Mouse (Mus musculus) cerebellum, postnatal 25 days (tissue): ENCODE results near the gene Alk.

ENCODE experiments used
- DNase-seq, 2 experiments: peaks; one replicate each; pipeline ENCODE4 v3.0.0; 2021; ENCODE audit warnings: mixed read lengths in 2 of 2

Alk gene

GRCm38 (mm10) chr17:71955011-71955410 is 649.4 kb downstream of the Alk start:
- no peak for DNase-seq

GRCm38 (mm10) chr17:71954217-71954844 is 650.1 kb downstream of the Alk start:
- DNase-seq, result no peak

DNA sequence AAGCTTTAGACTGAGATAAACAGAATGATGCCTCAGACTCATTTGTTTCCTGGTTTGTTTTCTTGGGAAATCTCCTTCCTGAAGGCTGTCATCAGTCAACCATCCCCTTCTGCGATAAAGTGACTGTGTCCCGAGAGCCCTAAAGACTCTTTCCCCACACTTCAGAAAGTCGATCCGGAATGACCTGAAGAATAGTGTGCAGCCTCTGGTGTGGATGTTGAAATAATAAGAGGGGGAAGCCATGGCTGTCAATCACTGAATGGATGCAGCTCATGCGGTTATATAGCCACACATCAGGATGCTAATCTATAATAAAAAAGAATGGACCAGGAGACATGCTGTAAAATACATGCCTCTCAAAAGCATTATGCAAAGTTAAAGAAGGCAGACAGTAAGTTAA is 653.5 kb downstream of the Alk start:
- DNase-seq, result no peak

DNA sequence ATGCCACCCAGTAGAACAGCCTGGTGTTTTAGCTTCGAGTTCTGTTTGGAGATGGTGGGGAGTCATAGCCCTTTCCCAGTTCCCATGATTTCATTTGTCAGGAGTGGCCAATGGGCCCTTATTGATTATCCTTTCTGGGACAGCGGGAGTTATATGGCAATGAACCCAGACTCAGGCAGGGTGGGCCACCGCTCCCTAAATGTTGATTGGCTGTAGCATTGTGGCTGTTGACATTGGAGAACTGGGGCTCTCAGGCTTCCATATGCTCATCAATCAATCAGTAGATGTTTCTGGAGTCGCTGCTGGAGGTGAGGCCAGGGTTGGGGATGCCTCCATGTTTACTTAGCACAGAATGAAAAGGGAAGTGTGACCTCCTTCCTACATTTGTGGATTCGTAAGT is 655.7 kb downstream of the Alk start:
- no peak for DNase-seq

DNA sequence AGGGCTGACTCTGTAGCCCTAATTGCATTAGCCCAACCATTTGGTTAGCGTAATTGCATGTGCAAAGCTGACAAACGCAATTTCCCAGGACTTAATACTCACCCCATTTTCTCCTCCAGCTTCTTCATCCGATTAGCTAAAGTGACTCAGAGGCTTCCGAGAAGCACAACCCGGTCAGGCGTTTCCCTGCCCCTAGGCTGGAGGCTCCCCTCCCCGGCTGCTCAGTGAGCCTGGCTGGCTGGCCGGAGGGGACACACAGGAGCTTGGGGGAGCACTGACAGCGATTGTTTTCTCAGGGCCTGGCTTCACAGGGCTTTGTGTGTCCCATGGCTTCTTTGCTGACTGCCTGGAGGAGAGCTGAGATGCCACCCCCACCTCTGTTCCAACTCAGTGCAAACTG is 657.0 kb downstream of the Alk start:
- no peak for DNase-seq

DNA sequence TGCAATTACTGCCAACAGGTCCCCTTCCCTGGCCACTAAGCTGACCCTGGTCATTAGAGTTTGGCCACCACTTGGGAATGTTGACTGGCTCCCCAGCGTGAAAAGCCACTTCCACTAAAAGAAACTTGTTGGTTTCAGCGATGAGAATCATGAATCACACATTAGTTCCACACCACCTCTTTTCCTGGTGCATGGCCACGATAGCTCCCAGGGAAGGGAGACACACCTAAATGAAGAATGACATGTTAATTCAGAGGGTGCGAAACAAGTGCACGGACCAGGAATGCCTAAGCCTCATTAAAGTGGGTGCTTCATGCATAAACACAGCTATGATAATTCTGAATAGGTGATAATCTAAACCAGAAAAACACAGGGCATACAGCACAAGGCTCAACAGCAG is 660.4 kb downstream of the Alk start:
- no peak for DNase-seq

GRCm38 (mm10) chr17:71942052-71942451 is 662.4 kb downstream of the Alk start:
- DNase-seq, result peak in 1 of 2 experiments; percentile 15

DNA sequence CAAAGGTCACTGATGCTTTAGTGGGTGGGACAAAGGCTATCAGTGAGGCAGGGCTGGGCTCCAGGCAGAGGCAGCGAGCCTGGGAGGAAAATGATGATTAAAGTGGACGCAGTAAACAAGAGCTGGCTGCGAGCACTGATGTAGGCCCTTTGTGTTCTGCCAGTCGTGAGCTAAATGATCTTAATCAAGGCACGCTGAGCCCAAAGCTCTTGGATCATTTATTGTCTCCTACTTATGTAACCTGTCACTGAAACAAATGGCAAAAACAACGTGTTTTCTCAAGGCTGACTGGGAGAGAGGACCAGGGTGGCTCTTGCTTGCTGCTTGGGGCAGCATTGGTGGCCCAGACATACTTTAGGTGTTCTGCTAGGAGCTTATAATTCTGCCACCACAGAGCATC is 663.0 kb downstream of the Alk start:
- no peak for DNase-seq

DNA sequence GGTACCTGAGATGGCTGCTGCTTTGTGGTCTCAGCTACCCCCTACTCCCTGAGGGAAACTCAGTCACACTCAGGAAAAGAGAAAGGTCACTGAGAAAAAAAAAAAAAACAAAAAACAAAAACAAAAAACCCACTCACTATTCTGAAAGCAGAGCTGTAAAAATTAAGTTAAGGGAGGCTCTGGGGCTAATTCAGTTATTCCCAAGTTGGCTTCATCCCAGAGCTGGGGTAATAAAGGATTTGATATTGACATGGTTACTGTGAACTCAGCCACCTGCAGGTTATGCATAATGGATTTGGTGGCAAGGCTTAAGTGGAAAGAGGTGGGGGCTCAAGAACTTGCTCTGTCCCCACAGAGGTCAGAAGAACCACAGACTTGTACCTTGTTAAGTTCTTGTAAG is 667.7 kb downstream of the Alk start:
- no peak for DNase-seq

- no peak for DNase-seq
These were observed 668.6 kb downstream of the Alk start for GRCm38 (mm10) chr17:71935837-71936236.

DNA sequence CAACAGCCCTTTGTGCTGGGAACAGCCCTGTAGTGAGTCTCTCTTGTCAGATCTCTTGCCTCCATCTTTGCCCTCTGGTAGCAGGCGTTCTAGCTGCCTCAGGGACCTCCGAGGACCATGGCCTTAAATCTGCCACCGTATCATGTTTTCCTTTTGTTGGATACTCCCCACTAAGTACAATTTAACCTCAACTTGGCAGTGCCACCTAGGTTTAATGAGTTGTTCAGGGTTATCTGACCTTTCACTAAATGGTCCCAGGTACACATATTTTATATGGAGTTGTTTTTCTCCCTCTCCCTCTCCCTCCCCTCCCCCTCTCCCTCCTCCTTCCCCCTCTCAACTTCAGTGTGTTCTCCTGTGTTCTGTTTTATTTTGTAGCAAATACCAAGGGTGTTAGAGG is 669.1 kb downstream of the Alk start:
- no peak for DNase-seq

DNA sequence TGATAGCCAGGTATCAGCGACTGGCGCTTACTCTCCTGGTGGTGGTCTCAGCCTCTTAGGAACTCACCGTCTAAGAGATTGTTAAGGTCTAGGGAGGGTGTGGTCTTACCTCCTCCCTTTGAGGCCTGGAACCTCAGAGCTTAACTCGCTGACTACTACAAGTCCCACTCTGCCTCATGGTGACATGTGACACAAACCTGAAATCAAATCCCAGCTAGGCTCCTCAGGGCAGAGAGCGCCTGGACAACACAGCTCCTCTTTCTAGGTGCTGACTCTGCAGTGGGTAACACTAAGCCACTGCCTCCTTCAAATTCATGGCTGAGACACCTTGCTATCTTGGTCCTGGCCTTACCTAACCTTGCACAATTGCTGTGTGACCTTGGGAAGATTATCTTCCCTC is 689.5 kb downstream of the Alk start:
- DNase-seq, result no peak

DNA sequence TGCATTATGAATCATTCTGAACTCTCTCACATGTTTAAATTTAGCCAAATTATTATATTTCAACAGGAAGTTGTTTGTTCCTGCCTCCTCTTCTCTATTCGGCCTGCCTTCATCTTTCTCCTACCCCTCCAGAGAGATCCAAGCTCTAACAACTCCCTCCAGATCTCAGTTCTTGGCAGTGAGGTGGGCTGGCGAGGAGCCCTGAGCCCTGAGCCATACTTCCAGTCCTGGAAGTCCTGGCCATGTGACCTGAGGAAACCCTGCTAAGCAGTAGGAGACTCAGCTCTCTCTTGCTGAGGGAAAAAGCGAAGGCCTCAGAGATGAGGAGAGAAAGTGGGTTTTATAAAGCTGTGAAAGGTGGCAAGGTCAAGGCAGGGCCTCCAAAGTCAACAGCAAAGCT is 689.9 kb downstream of the Alk start:
- DNase-seq, result peak; percentile 60 to 74

- DNase-seq, result no peak
These were observed 691.2 kb downstream of the Alk start for GRCm38 (mm10) chr17:71913188-71913587.

DNA sequence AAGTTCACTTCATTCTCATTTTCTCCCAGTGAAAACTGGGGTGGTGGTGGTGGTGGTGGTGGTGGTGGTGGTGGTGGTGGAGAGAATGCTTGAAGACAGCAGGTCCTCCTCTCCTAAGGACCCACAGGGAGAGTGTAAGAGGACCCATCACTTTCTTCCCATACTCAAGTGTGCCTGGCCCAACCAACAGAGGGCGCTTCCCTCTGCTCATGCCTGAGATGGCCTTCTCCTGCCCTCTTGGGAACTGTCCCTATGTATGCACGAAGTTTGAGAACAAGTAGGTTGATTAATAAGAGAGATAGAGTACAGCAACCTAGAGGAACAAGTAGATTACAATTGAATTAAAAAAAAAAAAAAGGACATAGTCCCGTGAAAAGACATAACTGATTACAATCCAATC is 695.3 kb downstream of the Alk start:
- peak; percentile 11 to 55 for DNase-seq

GRCm38 (mm10) chr17:71881369-71881768 is 723.1 kb downstream of the Alk start:
- no peak for DNase-seq

DNA sequence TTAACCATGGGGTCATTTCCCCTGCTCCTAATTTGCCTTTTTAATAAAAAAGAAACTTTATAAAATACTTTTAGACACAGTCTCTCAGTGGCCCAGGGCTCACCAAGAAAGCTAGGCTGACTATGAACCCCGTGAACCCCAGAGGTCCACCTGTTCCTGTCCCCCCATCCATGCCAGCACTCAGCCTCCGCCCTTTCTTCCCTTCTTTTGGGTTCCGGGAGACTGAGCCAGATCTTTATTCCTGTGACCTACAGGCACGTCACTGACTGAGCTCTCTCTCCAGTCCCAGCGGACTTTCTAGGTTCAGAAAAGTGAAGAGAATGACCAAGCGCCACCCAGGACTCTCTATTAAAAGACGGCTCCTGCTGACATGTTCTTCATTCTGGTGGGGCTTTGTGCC is 728.9 kb downstream of the Alk start:
- no peak for DNase-seq

DNA sequence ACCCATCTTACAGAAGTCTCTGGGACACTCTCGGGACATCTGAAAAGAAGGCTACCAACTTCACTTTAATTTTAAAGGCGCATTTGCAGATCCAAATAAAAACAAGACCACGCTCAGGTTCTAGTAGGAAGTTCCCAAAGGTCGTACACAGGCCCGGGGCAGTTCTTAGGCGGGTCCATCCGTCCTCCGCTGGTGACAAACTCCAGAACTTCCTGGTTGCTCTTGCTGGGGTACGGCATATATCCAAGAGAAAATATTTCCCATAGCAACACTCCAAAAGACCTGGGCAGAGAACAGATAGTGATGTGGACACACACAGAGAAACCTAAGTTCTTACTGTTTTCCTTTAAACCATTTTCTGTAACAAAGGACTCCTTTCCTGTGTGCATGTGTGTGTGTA is 729.6 kb downstream of the Alk start:
- no peak for DNase-seq

GRCm38 (mm10) chr17:71874077-71874476 is 730.4 kb downstream of the Alk start:
- DNase-seq, result peak; percentile 52 to 69

GRCm38 (mm10) chr17:71872976-71873375 is 731.5 kb downstream of the Alk start:
- peak; percentile 15 to 41 for DNase-seq

GRCm38 (mm10) chr17:71871981-71872380 is 732.4 kb downstream of the Alk start:
- no peak for DNase-seq

- no peak for DNase-seq
These were observed 733.8 kb downstream of the Alk start for GRCm38 (mm10) chr17:71870641-71871040.

DNA sequence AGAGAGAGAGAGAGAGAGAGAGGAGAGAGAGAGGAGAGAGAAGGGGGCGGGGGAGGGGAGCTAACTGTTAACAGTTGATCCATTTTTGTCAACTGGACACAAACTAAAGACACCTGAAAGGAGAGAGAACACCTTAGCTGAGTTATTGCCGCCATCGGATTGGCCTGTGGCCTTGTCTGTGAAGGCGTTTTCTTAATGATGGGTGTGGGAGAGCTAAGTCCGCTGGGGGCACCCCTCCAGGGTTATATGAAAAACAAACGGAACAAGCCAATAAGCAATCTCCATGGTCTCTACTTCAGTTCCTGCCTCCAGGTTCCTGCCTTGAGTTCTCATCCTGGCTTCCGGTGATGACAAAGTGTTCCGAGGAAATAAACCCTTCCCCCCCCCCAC is 734.2 kb downstream of the Alk start:
- no peak for DNase-seq

- DNase-seq, result peak; percentile 21 to 43
These were observed 734.8 kb downstream of the Alk start for GRCm38 (mm10) chr17:71869372-71870231.

- no peak for DNase-seq
These were observed 735.6 kb downstream of the Alk start for GRCm38 (mm10) chr17:71868828-71869227.
